Mouse (Mus musculus): ENCODE results near the gene Cd3d.
A peak's percentile ranks its signal among the peaks of the same experiment; 100 is the strongest.

The Cd3d gene

GRCm38 (mm10) chr9:44993268-44993667 is 11.7 kb downstream of the Cd3d start:
- no peak for DNase-seq (ENCODE audit: low spot score in 2 of 2)

GRCm38 (mm10) chr9:44994962-44995361 is 13.4 kb downstream of the Cd3d start:
- no peak for DNase-seq (ENCODE audit: low spot score in 2 of 2)

- DNase-seq (ENCODE audit: low spot score in 2 of 2), result no peak
Measured at GRCm38 (mm10) chr9:44996590-44996989, 15.0 kb downstream of the Cd3d start.

GRCm38 (mm10) chr9:44998138-44998537 is 16.6 kb downstream of the Cd3d start:
- no peak for DNase-seq (ENCODE audit: low spot score in 2 of 2)

GRCm38 (mm10) chr9:44999171-44999570 is 17.6 kb downstream of the Cd3d start:
- no peak for DNase-seq (ENCODE audit: low spot score in 2 of 2)

GRCm38 (mm10) chr9:44999776-45000175 is 18.2 kb downstream of the Cd3d start:
- DNase-seq (ENCODE audit: low spot score in 2 of 2), result no peak

- no peak for DNase-seq (ENCODE audit: low spot score in 2 of 2)
Measured at GRCm38 (mm10) chr9:45000249-45000648, 18.7 kb downstream of the Cd3d start.

GRCm38 (mm10) chr9:45007404-45007803 is 25.8 kb downstream of the Cd3d start:
- no peak for DNase-seq (ENCODE audit: low spot score in 2 of 2)

- no peak for DNase-seq (ENCODE audit: low spot score in 2 of 2)
Measured at GRCm38 (mm10) chr9:45008342-45008741, 26.8 kb downstream of the Cd3d start.

- DNase-seq (ENCODE audit: low spot score in 2 of 2), result no peak
Measured at GRCm38 (mm10) chr9:45009180-45010078, 27.8 kb downstream of the Cd3d start, which contains the start of gene Cd3e. Cd3e (minus strand) TSS chr9:45009627.

- DNase-seq (ENCODE audit: low spot score in 2 of 2), result no peak
Measured at GRCm38 (mm10) chr9:45010461-45010860, 28.9 kb downstream of the Cd3d start.

- DNase-seq (ENCODE audit: low spot score in 2 of 2), result no peak
Measured at GRCm38 (mm10) chr9:45011291-45011690, 29.7 kb downstream of the Cd3d start.

GRCm38 (mm10) chr9:45014879-45015278 is 33.3 kb downstream of the Cd3d start:
- no peak for DNase-seq (ENCODE audit: low spot score in 2 of 2)

GRCm38 (mm10) chr9:45015841-45016240 is 34.3 kb downstream of the Cd3d start:
- DNase-seq (ENCODE audit: low spot score in 2 of 2), result no peak

GRCm38 (mm10) chr9:45018031-45018430 is 36.4 kb downstream of the Cd3d start:
- DNase-seq (ENCODE audit: low spot score in 2 of 2), result no peak

GRCm38 (mm10) chr9:45022800-45023199 is 41.2 kb downstream of the Cd3d start:
- DNase-seq (ENCODE audit: low spot score in 2 of 2), result peak in 1 of 2 experiments; percentile 27

GRCm38 (mm10) chr9:45023638-45024037 is 42.1 kb downstream of the Cd3d start:
- no peak for DNase-seq (ENCODE audit: low spot score in 2 of 2)

GRCm38 (mm10) chr9:45024187-45024586 is 42.6 kb downstream of the Cd3d start:
- no peak for DNase-seq (ENCODE audit: low spot score in 2 of 2)

- no peak for DNase-seq (ENCODE audit: low spot score in 2 of 2)
Measured at GRCm38 (mm10) chr9:45027376-45027775, 45.8 kb downstream of the Cd3d start.

- no peak for DNase-seq (ENCODE audit: low spot score in 2 of 2)
Measured at GRCm38 (mm10) chr9:45030341-45030740, 48.8 kb downstream of the Cd3d start.

GRCm38 (mm10) chr9:45032261-45032660 is 50.7 kb downstream of the Cd3d start:
- DNase-seq (ENCODE audit: low spot score in 2 of 2), result no peak

GRCm38 (mm10) chr9:45034526-45034925 is 52.9 kb downstream of the Cd3d start:
- DNase-seq (ENCODE audit: low spot score in 2 of 2), result no peak

Measured in heart, adult 9 months (tissue).